Mouse (Mus musculus): ENCODE measurements around the gene Etl4. TPM values are rescaled to one million over a fixed set of nuclear protein-coding genes. Genes with fewer than 3 reads are reported as not detected.

Gene Etl4
- 77.7 TPM for polyA plus RNA-seq (2021)

GRCm38 (mm10) chr2:19909171-19909899 is at the start of gene Etl4:
TSS of gene Etl4 (plus strand) at chr2:19909780.
- ATAC-seq (peak; percentile 56), DNase-seq (ENCODE audit: low read depth, low spot score) (no peak)
- peaks cover 14% of the 10 kb centered on the region for H3K27me3 ChIP-seq
- ChIA-PET CTCF (interaction anchor here (1.2 to 1.7 kb wide), 3 partner anchors 18 to 150 kb away, joined by 3 to 7 read pairs (median 4); no protein-coding TSS in a partner anchor), POLR2A (no interaction called here)
- in situ Hi-C loops (cut with MboI; ENCODE audit: low pct_unique_long_range_greater_than_20kb), result loop anchor here (10.0 to 25.0 kb wide), 2 partner anchors 155 to 497 kb away; no protein-coding TSS in a partner anchor
- peak; percentile 61 for TF ChIP-seq CTCF (IDR thresholded peaks at IDR 0.05)

- ATAC-seq, result no peak
- no peak for TF ChIP-seq CTCF (IDR thresholded peaks at IDR 0.05)
- POLR2A ChIA-PET, result no interaction called here
- CTCF ChIA-PET, result no interaction called here
- in situ Hi-C loops (cut with MboI; ENCODE audit: low pct_unique_long_range_greater_than_20kb), result no loop called here
- peaks cover 25% of the 10 kb centered on the region for H3K27me3 ChIP-seq
- DNase-seq (ENCODE audit: low read depth, low spot score), result no peak
These were observed 40.4 kb upstream of the Etl4 start for GRCm38 (mm10) chr2:19869167-19869566.

DNA sequence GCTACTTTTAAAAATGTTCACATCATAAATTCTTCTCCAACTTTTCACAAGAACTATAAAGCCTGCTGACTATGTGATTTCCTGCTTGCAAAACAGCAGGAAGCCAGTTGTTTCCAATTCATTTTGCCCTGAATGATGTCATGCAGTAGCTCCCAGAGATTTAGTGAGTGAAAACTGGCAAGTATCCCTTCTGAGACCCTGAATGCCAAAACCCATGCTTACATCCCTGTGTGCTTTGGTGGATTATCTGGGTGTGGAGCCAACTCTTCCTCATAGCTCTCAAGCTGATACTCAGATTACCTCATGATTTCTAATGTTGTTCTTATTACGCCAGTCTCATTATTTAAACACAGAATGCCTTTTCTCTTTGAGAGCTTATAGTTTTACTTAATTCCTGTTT is 37.7 kb upstream of the Etl4 start:
- TF ChIP-seq CTCF (IDR thresholded peaks at IDR 0.05), result no peak
- peaks cover 17% of the 10 kb centered on the region for H3K27me3 ChIP-seq
- no peak for ATAC-seq
- in situ Hi-C loops (cut with MboI; ENCODE audit: low pct_unique_long_range_greater_than_20kb), result no loop called here
- ChIA-PET CTCF (no interaction called here), POLR2A (no interaction called here)
- DNase-seq (ENCODE audit: low read depth, low spot score), result no peak

GRCm38 (mm10) chr2:19890875-19891274 is 18.7 kb upstream of the Etl4 start:
- ChIA-PET POLR2A (no interaction called here), CTCF (interaction anchor here (2.7 kb wide), 1 partner anchor 17 kb away, joined by 7 read pairs; no protein-coding TSS in a partner anchor)
- peaks cover 27% of the 10 kb centered on the region for H3K27me3 ChIP-seq
- ATAC-seq (no peak), DNase-seq (ENCODE audit: low read depth, low spot score) (no peak)
- in situ Hi-C loops (cut with MboI; ENCODE audit: low pct_unique_long_range_greater_than_20kb), result no loop called here
- peak; percentile 54 for TF ChIP-seq CTCF (IDR thresholded peaks at IDR 0.05)

GRCm38 (mm10) chr2:19909900-19910780 is 560 bp downstream of the Etl4 start:
- TF ChIP-seq CTCF (IDR thresholded peaks at IDR 0.05), result no peak
- peaks cover 8% of the 10 kb centered on the region for H3K27me3 ChIP-seq
- in situ Hi-C loops (cut with MboI; ENCODE audit: low pct_unique_long_range_greater_than_20kb), result loop anchor here (10.0 to 25.0 kb wide), 2 partner anchors 155 to 498 kb away; no protein-coding TSS in a partner anchor
- ChIA-PET POLR2A (no interaction called here), CTCF (interaction anchor here (1.0 to 1.7 kb wide), 3 partner anchors 113 to 151 kb away, joined by 3 to 4 read pairs (median 3); no protein-coding TSS in a partner anchor)
- DNase-seq (ENCODE audit: low read depth, low spot score) (no peak), ATAC-seq (peak; percentile 44)

DNA sequence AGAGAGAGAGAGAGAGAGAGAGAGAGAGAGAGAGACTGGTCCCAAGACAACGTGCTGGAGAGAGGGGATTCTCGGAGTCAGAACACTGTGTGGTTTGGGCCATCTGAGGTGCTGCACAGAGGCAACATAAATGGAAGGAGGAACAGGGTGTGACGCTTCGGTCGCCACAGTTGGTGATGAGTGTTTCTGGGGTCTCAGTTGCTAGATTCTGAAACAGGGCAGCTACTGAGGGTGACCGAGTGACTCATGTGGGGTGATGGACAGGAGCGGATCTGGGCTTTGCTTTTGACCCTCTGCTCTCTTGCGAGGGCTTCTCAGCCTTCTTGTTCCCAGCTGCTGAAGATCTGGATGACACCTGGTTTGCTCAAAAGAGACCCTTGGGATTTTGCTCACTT is 1.2 kb downstream of the Etl4 start:
- CTCF ChIA-PET, result interaction anchor here (1.0 to 1.2 kb wide), 3 partner anchors 8 to 195 kb away, joined by 3 to 4 read pairs (median 3); no protein-coding TSS in a partner anchor
- in situ Hi-C loops (cut with MboI; ENCODE audit: low pct_unique_long_range_greater_than_20kb), result loop anchor here (25.0 kb wide), 1 partner anchor 498 kb away; no protein-coding TSS in a partner anchor
- H3K27me3 ChIP-seq, result peaks cover 8% of the 10 kb centered on the region
- DNase-seq (ENCODE audit: low read depth, low spot score) (no peak), ATAC-seq (no peak)
- no peak for TF ChIP-seq CTCF (IDR thresholded peaks at IDR 0.05)
- POLR2A ChIA-PET, result interaction anchor here (1.4 kb wide), 1 partner anchor 23 kb away, joined by 3 read pairs; no protein-coding TSS in a partner anchor

- peak; percentile 84 for TF ChIP-seq CTCF (IDR thresholded peaks at IDR 0.05)
- no peak for DNase-seq (ENCODE audit: low read depth, low spot score)
- ATAC-seq, result peak; percentile 39
- CTCF ChIA-PET, result interaction anchor here (0.9 to 1.5 kb wide), 4 partner anchors 11 to 390 kb away, joined by 4 to 5 read pairs (median 4); no protein-coding TSS in a partner anchor
- in situ Hi-C loops (cut with MboI; ENCODE audit: low pct_unique_long_range_greater_than_20kb), result loop anchor here (5.0 to 25.0 kb wide), 2 partner anchors 392 to 507 kb away; no protein-coding TSS in a partner anchor
- H3K27me3 ChIP-seq, result peaks cover 20% of the 10 kb centered on the region
- POLR2A ChIA-PET, result no interaction called here
These were observed 9.6 kb downstream of the Etl4 start for GRCm38 (mm10) chr2:19919190-19919589.

DNA sequence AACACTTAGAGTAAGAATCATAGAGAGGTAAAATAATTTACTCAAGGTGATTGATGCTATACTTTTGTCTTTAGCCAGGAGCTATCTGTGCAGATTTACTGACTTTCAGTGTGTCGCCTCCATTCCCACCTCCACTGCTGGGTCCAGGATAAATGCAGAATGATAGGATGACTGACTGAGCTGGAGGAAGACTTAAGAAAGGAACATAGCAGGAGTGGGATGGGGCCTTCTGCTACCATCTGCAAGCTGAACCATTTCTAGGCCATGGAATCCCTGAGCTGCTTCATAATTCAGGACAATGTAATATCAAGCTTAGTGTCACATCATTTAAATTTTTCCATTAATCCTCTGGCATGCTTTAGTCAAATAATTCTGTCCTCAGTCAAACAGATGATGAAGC is 20.4 kb downstream of the Etl4 start:
- ChIA-PET POLR2A (no interaction called here), CTCF (interaction anchor here (1.4 to 1.7 kb wide), 2 partner anchors 11 to 850 kb away, joined by 3 to 5 read pairs; no protein-coding TSS in a partner anchor)
- ATAC-seq (no peak), DNase-seq (ENCODE audit: low read depth, low spot score) (no peak)
- in situ Hi-C loops (cut with MboI; ENCODE audit: low pct_unique_long_range_greater_than_20kb), result no loop called here
- no peak for TF ChIP-seq CTCF (IDR thresholded peaks at IDR 0.05)
- H3K27me3 ChIP-seq, result peaks cover 26% of the 10 kb centered on the region

GRCm38 (mm10) chr2:19933836-19934235 is 24.3 kb downstream of the Etl4 start:
- ATAC-seq, result no peak
- POLR2A ChIA-PET, result interaction anchor here (1.3 kb wide), 1 partner anchor 23 kb away, joined by 3 read pairs; no protein-coding TSS in a partner anchor
- no peak for TF ChIP-seq CTCF (IDR thresholded peaks at IDR 0.05)
- in situ Hi-C loops (cut with MboI; ENCODE audit: low pct_unique_long_range_greater_than_20kb), result no loop called here
- H3K27me3 ChIP-seq, result peaks cover 37% of the 10 kb centered on the region
- DNase-seq (ENCODE audit: low read depth, low spot score), result no peak
- CTCF ChIA-PET, result no interaction called here

GRCm38 (mm10) chr2:19945205-19945604 is 35.6 kb downstream of the Etl4 start:
- ATAC-seq (no peak), DNase-seq (ENCODE audit: low read depth, low spot score) (no peak)
- H3K27me3 ChIP-seq, result peaks cover 7% of the 10 kb centered on the region
- CTCF ChIA-PET, result no interaction called here
- POLR2A ChIA-PET, result no interaction called here
- TF ChIP-seq CTCF (IDR thresholded peaks at IDR 0.05), result no peak
- in situ Hi-C loops (cut with MboI; ENCODE audit: low pct_unique_long_range_greater_than_20kb), result no loop called here

Measured in Patski (cell line).